Mouse (Mus musculus) midbrain, embryonic 15.5 days (tissue): ENCODE measurements around the gene Ppfia3. TPM values are rescaled to one million over a fixed set of nuclear protein-coding genes. Genes with fewer than 3 reads are reported as not detected.

Experiments used
- ATAC-seq: fragments of 200-750 bp; cut with Nextera tagmentation; replicated peaks from 2 replicates; pipeline ENCODE4 v1.8.0; 2017; ENCODE audit warnings: moderate TSS enrichment
- H3K27ac ChIP-seq: fragments of 300-500 bp; sonication (generic); 2 replicates; pipeline ENCODE4 v1.5.1; 2015; ENCODE audit warnings: mild to moderate bottlenecking, inconsistent platforms
- H3K27me3 ChIP-seq: fragments of 300-500 bp; sonication (generic); replicated peaks from 2 replicates; pipeline ENCODE4 v1.6.1; 2015; ENCODE audit warnings: inconsistent platforms
- H3K36me3 ChIP-seq: fragments of 300-500 bp; sonication (generic); replicated peaks from 2 replicates; pipeline ENCODE4 v1.6.1; 2015; ENCODE audit warnings: inconsistent platforms
- H3K4me1 ChIP-seq: fragments of 300-500 bp; sonication (generic); 2 replicates; pipeline ENCODE4 v1.6.1; 2015; ENCODE audit warnings: inconsistent platforms
- H3K4me2 ChIP-seq: fragments of 300-500 bp; sonication (generic); 2 replicates; pipeline ENCODE4 v1.6.1; 2015; ENCODE audit warnings: inconsistent platforms, mild to moderate bottlenecking, moderate library complexity
- H3K4me3 ChIP-seq: fragments of 300-500 bp; sonication (generic); 2 replicates; pipeline ENCODE4 v1.5.1; 2015; ENCODE audit warnings: mild to moderate bottlenecking, inconsistent platforms
- H3K9ac ChIP-seq: fragments of 300-500 bp; sonication (generic); 2 replicates; pipeline ENCODE4 v1.6.1; 2015; ENCODE audit warnings: mild to moderate bottlenecking, inconsistent platforms
- H3K9me3 ChIP-seq: fragments of 300-500 bp; sonication (generic); 2 replicates; pipeline ENCODE4 v1.6.1; 2016; ENCODE audit warnings: inconsistent platforms
- WGBS: fragments of 180-500 bp; shearing (Covaris S2); methylation state at CpG from one replicate; pipeline ENCODE4 v1.1.7; 2015; ENCODE audit warnings: mixed read lengths; 5-methylcytosine and 5-hydroxymethylcytosine counted together
- polyA plus RNA-seq: library from polyadenylated mRNA; unstranded; fragments of >200 nt; fragmentation: Nextera tagmentation; extraction: Ambion mirVana; gene quantifications from 2 replicates; pipeline ENCODE4 v1.2.1, GENCODE M21; 2015

The Ppfia3 gene
- polyA plus RNA-seq, 1 experiment from 2014 or later, result 29.9 TPM

DNA sequence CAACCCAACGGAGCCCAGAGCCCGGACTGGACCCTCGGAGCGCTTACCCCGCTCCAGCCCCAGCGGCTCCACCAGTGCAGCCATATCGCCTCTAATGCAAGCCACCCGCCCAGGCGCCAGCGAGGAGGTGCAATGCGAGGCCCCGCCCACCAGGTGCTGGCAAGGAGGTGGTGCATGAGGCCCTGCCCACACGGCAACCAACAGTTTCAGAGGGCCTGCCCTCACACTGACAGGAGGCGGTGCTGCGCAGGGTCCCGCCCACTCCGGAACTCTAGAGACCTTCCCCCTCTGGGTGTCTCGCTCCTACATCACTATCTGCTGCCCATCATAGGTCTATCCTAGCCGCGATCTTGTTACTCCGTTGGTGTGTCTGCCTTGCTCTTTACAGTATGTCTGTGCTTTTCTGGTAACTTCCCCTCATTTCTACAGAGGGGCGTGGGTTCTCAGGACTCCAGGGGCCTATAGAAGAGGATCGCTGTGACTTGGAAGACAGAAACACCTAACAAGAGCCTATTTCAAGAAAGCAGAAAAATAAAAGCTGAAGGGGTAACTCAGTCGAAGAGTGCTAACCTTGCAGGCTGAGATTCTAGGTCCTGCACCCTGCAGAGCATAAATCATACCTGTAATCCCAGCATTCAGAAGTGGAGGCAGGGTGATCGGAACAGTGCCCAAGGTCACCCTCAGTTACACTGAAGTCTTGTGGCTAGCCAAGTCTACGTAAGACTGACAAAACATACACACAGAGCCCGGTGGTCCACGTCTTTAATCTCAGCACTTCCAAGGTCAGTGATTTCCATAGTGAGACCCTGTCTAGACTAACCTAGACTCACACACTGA lies 3.9 kb upstream of the Ppfia3 start, which contains the start of gene Lin7b:
Lin7b (minus strand) TSS at position 109 of the 837 bp plus-strand sequence.
- Histone ChIP-seq H3K27me3 (peaks cover 7% of the 10 kb centered on the region; the same call in 1 of the 2 replicates), H3K27ac (peak within 1 kb of the TSS; percentile 35; the same call in 1 of the 2 replicates), H3K4me1 (peaks cover 32% of the 10 kb centered on the region), H3K36me3 (peaks cover 12% of the 10 kb centered on the region), H3K4me2 (peak within 1 kb of the TSS; percentile 97), H3K9ac (peak within 1 kb of the TSS; percentile 57), H3K9me3 (no peaks in the 10 kb centered on the region), H3K4me3 (peak within 1 kb of the TSS; percentile 48)
- ATAC-seq, result peak; percentile 40
- WGBS, result 10% methylated on average over 28 of the region's 28 CpGs

DNA sequence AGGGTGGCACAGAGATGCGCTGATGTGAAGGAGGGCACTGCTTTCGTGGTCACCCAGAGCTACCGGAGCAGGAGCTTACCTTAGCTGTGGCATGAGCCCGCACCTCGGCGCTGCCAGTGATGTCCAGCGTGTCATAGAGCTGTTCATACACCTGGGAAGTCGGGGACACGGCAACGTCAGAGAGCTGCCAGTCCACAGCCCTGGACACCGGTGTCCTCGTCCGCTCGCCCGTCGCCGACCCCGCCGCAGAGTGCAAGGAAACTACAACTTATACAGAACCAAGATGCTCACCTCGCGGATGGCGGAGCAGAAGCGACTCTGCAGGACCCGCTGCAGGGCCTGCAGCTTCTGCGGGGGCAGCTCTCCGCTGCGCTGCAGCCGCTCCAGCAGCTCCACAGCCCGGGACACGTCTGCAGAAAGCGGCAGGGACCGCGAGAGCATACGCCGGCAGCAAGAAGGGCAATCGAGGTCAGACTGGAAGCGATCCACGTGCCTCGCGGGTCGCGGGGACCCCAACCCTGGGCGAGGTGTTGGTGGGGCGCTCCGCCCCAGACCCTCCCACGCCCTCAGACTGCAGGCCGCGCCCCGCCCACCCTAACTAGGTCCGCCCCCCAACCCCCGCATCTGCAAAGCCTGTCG lies 3.1 kb upstream of the Ppfia3 start:
- H3K27ac ChIP-seq, result 0 out of 2 replicates have a peak overlapping the region, but pooled peaks have one; percentile 35
- ATAC-seq, result peak; percentile 12
- peak overlapping the region; percentile 97 for H3K4me2 ChIP-seq
- peaks cover 7% of the 10 kb centered on the region; the same call in 1 of the 2 replicates for H3K27me3 ChIP-seq
- H3K9me3 ChIP-seq, result no peaks in the 10 kb centered on the region
- peak overlapping the region; percentile 48 for H3K4me3 ChIP-seq
- peaks cover 6% of the 10 kb centered on the region for H3K36me3 ChIP-seq
- peaks cover 40% of the 10 kb centered on the region for H3K4me1 ChIP-seq
- H3K9ac ChIP-seq, result peak overlapping the region; percentile 57
- 10% methylated on average over 45 of the region's 52 CpGs for WGBS

DNA sequence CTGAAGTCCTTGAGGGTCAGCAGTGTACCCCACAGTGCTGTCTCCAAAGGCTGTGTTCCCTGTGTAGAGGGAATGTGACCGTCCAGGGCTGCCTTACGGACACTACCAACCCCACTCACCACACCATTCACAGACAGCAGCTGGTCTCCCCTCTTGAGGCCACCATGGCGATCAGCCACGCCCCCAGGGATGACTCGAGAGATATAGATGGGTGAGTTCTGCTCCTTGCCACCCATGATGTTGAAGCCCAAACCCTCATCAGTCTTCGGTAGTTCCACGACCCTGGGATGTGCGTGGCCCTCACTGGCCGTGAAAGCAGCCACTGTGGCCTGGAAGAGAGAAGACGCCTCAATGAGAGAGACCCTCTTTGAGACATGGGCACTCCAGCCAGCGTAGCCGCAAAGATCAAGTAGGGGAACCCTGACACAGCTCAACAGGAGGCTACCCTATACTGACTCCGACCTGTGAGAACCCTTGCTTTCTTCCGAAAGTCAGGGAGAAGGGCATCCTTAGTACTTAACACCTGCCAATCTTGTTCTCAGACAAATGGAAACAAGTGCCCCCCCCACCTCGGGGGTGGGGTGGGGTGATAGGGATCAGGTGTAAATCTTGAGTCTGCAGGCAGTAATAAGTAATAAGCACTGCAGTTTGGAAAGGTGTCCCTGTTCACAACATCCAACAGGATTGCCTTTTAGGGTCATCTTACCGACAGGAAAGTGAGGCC lies 2.4 kb upstream of the Ppfia3 start:
- 76% methylated on average over 16 of the region's 16 CpGs for WGBS
- no peak overlapping the region for H3K27ac ChIP-seq
- no peaks in the 10 kb centered on the region for H3K9me3 ChIP-seq
- H3K9ac ChIP-seq, result no peak overlapping the region
- peak overlapping the region; percentile 97 for H3K4me2 ChIP-seq
- peak overlapping the region; percentile 48 for H3K4me3 ChIP-seq
- peaks cover 3% of the 10 kb centered on the region for H3K36me3 ChIP-seq
- H3K27me3 ChIP-seq, result peaks cover 7% of the 10 kb centered on the region; the same call in 1 of the 2 replicates
- ATAC-seq, result no peak
- H3K4me1 ChIP-seq, result peaks cover 44% of the 10 kb centered on the region

DNA sequence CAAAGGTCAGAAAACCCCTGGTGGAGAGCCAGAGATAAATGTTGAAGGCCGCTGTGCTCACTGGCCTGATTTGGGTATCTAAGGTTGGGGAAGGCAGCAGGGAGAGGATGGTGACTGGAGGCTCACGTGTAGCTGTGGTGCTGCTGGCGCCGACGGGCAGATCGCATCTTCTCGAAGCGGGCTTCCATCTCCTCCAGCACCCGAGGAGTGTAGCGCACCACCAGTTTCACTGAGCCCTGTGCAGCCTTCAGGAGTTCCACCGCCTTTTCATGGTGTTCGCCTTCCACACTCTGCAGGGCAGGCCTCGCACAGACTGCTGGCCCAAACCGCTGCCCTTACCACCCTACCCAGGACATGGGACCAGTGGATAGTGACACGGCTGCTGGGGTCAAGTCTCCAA lies 1.4 kb upstream of the Ppfia3 start:
- peaks cover 49% of the 10 kb centered on the region for H3K4me1 ChIP-seq
- 86% methylated on average over 15 of the region's 15 CpGs for WGBS

DNA sequence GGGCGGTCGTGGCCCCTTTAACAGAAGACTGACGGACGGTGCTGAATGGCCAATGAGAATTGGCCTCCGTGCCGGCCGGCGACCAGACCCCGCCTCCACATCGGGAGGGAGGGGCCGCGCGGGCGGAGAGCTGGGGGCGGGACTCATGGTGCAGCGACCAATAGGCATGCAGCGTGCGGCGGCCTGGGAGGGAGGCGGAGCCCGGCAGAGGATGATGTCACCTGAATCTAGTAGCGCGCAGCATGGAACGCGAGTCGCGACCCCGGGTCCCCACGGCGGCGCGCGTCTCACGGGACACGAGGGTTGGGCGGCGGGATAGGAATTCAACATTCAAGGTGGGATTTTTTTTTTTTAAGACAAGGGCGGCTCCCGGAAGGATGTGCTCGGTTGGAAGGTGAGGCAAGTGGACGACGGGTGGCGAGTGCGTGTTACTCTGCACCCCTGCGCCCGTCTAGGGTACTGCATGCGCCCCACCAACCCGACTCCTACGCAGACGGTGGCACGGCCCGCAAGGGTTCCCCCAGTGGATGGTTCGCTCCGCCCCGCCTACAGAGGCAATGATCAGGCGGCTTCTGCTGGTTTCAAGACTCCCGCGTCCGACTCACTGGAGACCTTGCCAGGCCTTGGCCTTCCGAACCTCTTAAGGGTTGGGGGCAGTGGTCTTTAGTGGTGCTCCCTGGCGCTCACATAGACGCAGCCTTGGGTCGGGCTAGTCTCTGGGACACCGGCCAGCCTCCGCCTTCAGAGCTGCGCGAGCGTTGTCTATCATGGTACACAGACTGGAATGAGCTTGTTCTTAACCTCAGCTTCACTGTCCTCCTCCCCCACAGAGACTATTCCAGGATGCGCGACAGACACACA lies 431 bp upstream of the Ppfia3 start:
- H3K4me2 ChIP-seq, result peak overlapping the region; percentile 77
- H3K4me1 ChIP-seq, result peaks cover 58% of the 10 kb centered on the region
- no peaks in the 10 kb centered on the region for H3K9me3 ChIP-seq
- peak overlapping the region; percentile 85 for H3K27ac ChIP-seq
- peak overlapping the region; percentile 85 for H3K9ac ChIP-seq
- WGBS, result 1% methylated on average over 70 of the region's 70 CpGs
- peak; percentile 89 for ATAC-seq
- H3K36me3 ChIP-seq, result no peaks in the 10 kb centered on the region
- peak overlapping the region; percentile 74 for H3K4me3 ChIP-seq
- peaks cover 7% of the 10 kb centered on the region; the same call in 1 of the 2 replicates for H3K27me3 ChIP-seq

More for the DNA sequence above, 1.4 kb upstream of the Ppfia3 start:
- Histone ChIP-seq H3K27me3 (peaks cover 7% of the 10 kb centered on the region; the same call in 1 of the 2 replicates), H3K9me3 (no peaks in the 10 kb centered on the region), H3K27ac (peak overlapping the region; percentile 85; the same call in 1 of the 2 replicates), H3K4me3 (peak overlapping the region; percentile 74), H3K9ac (peak overlapping the region; percentile 64), H3K4me2 (peak overlapping the region; percentile 77), H3K36me3 (no peaks in the 10 kb centered on the region; the same call in 1 of the 2 replicates)
- no peak for ATAC-seq

DNA sequence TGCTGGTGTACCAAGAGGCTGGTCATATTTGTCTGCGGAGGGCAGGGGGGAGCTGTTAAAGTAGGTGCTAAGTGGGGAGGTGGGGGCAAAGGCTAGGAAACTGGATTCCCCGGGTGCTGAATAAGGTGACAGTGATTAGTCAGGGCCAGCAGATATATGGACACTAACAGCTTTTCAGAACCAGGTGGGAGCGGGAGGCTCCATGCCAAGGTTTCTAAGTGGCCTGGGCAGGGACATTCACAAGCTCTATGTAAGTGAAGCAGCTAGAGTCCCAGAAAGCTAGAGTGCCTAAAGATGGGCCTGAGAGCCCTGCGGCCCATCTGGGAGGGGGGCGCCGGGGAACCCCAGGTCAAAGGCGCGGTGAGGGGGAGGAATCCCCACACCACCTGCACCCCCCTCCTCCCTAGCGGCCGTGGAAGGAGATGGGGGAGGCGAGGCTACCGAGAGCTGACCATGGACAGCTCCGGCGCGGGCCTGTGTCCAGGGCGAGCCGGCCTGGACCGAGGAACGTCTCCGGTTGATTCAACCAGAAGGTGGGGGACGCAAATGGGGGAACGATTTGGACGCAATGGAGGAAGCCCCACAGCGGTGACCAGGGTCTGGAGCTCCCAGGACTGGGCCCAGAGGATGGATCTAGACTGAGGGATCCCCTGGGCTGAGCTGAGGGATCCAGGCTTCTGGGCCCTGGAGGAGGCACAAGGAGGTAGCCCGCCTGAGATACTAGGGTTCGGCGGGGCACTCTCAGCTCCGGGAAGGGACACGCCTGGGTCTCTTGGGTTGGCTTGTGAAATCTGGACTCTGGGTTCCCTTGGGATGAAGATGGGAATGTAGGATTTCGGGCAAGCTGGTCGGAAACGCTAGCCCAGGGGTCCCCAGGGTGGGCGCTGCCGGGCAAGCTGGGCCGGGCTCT lies 822 bp downstream of the Ppfia3 start:
- WGBS, result 5% methylated on average over 28 of the region's 35 CpGs
- H3K4me1 ChIP-seq, result peaks cover 70% of the 10 kb centered on the region

DNA sequence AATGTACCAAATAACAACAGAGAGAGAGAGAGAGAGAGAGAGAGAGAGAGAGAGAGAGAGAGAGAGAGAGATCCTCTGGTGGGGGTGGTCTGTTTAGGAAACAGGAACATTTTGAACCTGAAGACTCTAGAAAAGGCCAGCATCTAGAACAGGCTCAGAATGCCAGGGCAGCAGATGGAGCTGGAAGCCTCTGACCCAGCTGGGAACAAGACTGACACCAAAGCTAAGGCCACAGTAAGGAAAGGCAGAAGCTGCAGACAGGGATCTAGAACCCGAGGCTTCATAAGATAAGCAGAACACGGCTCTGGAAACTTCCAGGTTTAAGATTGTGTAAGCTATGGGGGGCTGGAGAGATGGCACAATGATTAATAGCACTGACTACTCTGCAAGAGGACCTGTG lies 2.8 kb downstream of the Ppfia3 start:
- Histone ChIP-seq H3K27me3 (peaks cover 2% of the 10 kb centered on the region; the same call in 1 of the 2 replicates), H3K9me3 (no peaks in the 10 kb centered on the region), H3K4me1 (peaks cover 52% of the 10 kb centered on the region), H3K4me2 (no peak overlapping the region), H3K9ac (no peak overlapping the region), H3K27ac (no peak overlapping the region), H3K36me3 (no peaks in the 10 kb centered on the region), H3K4me3 (no peak overlapping the region)
- 92% methylated on average over 2 of the region's 2 CpGs for WGBS
- no peak for ATAC-seq

More for the DNA sequence above, 822 bp downstream of the Ppfia3 start:
- ATAC-seq, result no peak
- Histone ChIP-seq H3K4me2 (peak overlapping the region; percentile 74), H3K27ac (peak overlapping the region; percentile 78), H3K36me3 (no peaks in the 10 kb centered on the region), H3K27me3 (peaks cover 7% of the 10 kb centered on the region; the same call in 1 of the 2 replicates), H3K4me3 (peak overlapping the region; percentile 74), H3K9me3 (no peaks in the 10 kb centered on the region), H3K9ac (peak overlapping the region; percentile 85)

DNA sequence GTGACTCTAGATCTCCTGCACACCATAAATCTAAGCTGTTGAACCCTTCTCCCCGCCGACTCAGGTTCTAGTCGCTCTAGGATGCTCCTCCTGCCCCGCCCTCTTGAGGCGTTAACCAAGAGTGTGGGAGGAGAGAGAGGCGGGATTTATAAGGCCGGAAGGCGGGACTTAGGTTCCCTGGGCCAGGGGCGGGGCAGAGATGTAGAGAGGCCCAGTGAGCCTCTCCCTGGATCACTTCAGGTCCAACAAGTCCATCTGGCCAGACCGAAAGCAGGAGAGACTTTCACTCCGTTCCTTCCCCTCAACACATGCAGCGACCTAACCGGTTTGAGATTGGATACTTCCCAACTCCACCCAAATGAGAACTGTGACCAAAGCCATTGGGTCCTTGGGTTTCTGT lies 4.0 kb downstream of the Ppfia3 start:
- Histone ChIP-seq H3K9me3 (no peaks in the 10 kb centered on the region), H3K27ac (no peak overlapping the region), H3K36me3 (peaks cover 8% of the 10 kb centered on the region; the same call in 1 of the 2 replicates), H3K4me1 (peaks cover 46% of the 10 kb centered on the region), H3K4me2 (peak overlapping the region; percentile 4; the same call in 1 of the 2 replicates), H3K9ac (no peak overlapping the region), H3K4me3 (no peak overlapping the region), H3K27me3 (no peaks in the 10 kb centered on the region; the same call in 1 of the 2 replicates)
- WGBS, result 13% methylated on average over 13 of the region's 13 CpGs
- ATAC-seq, result no peak

DNA sequence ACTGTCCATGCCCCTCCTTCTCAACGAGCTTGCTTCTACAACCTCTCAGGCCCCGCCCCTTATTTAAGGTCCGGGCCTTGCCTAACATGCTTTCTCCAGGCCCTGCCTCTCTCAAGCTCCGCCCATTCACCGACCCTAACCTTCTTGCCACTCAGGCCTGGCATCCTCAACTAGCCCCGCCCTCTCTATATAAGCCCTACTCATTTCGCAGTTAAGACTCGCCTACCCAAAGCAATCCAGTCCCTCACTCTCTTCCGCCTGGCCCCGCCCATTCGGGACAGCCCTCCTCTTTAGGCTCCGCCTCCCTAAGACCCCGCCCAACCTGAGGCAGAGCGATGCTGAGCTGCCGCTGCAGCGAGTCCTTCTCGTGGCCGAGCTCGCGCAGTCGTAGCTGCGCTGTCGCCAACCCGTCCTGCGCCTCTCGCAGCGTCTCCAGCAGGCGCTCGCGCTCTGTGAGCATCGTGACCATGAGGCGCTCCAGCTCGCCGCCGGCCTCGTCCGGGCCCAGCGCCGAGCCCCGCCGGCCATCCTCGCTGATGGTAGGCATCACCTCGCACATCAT lies 5.5 kb downstream of the Ppfia3 start:
- no peaks in the 10 kb centered on the region; the same call in 1 of the 2 replicates for H3K27me3 ChIP-seq
- peak; percentile 87 for ATAC-seq
- peaks cover 42% of the 10 kb centered on the region for H3K4me1 ChIP-seq
- peaks cover 21% of the 10 kb centered on the region; the same call in 1 of the 2 replicates for H3K36me3 ChIP-seq
- H3K27ac ChIP-seq, result peak overlapping the region; percentile 66
- H3K4me2 ChIP-seq, result peak overlapping the region; percentile 60
- under 1% methylated on average over 43 of the region's 43 CpGs for WGBS
- no peaks in the 10 kb centered on the region for H3K9me3 ChIP-seq
- H3K9ac ChIP-seq, result peak overlapping the region; percentile 43
- H3K4me3 ChIP-seq, result peak overlapping the region; percentile 41
